Mouse (Mus musculus): ENCODE data around the gene Klhl40.

DNA sequence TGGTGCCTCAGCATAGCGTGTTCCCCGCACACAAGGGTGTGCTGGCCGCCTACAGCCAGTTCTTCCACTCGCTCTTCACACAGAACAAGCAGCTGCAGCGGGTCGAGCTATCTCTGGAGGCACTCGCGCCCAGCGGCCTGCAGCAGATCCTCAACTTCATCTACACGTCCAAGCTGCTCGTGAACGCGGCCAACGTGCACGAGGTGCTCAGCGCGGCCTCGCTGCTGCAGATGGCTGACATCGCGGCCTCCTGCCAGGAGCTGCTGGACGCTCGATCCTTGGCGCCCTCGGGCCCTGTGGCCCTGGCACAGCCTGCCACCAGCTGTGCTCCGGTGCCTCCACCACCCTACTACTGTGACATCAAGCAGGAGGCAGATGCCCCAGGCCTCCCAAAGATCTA is 14.6 kb upstream of the Klhl40 start:
- TF ChIP-seq HCFC1 (IDR thresholded peaks at IDR 0.05; ENCODE audit: borderline replicate concordance, insufficient read depth, low read length): no peak
- no peak for TF ChIP-seq ZC3H11A (IDR thresholded peaks at IDR 0.05; ENCODE audit: borderline replicate concordance, low read depth, low read length)
- TF ChIP-seq CHD2 (IDR thresholded peaks at IDR 0.05; ENCODE audit: low read depth, low read length): no peak
- TF ChIP-seq ZNF384 (IDR thresholded peaks at IDR 0.05; ENCODE audit: low read depth, low read length): no peak
- no peak for TF ChIP-seq MAFK (IDR thresholded peaks at IDR 0.05; ENCODE audit: insufficient read depth, low read depth, low read length)

Data from ES-E14 (cell line).